Mouse (Mus musculus) embryonic facial prominence, embryonic 13.5 days (tissue): Measurements from ENCODE around the gene Ypel4. TPM values are rescaled to one million over a fixed set of nuclear protein-coding genes. Genes with fewer than 3 reads are reported as not detected.

Source experiments
- ATAC-seq: fragments of 200-750 bp; cut with Nextera tagmentation; 2 replicates; pipeline ENCODE4 v1.8.0; 2017; ENCODE audit warnings: low read depth; ENCODE audit not compliant: insufficient number of reproducible peaks, insufficient read depth, low FRiP score, low TSS enrichment
- H3K27ac ChIP-seq: fragments of 300-500 bp; sonication (generic); 2 replicates; pipeline ENCODE4 v1.5.1; 2015; ENCODE audit warnings: moderate library complexity, mild to moderate bottlenecking, inconsistent platforms
- H3K27me3 ChIP-seq: fragments of 300-500 bp; sonication (generic); 2 replicates; pipeline ENCODE4 v1.6.1; 2015; ENCODE audit warnings: mild to moderate bottlenecking, inconsistent platforms
- H3K36me3 ChIP-seq: fragments of 300-500 bp; sonication (generic); 2 replicates; pipeline ENCODE4 v1.6.1; 2015; ENCODE audit warnings: mild to moderate bottlenecking, inconsistent platforms
- H3K4me1 ChIP-seq: fragments of 300-500 bp; sonication (generic); 2 replicates; pipeline ENCODE4 v1.6.1; 2015; ENCODE audit warnings: inconsistent platforms
- H3K4me2 ChIP-seq: fragments of 300-500 bp; sonication (generic); 2 replicates; pipeline ENCODE4 v1.6.1; 2015; ENCODE audit warnings: moderate library complexity, mild to moderate bottlenecking, inconsistent platforms
- H3K4me3 ChIP-seq: fragments of 300-500 bp; sonication (generic); 2 replicates; pipeline ENCODE4 v1.5.1; 2015; ENCODE audit warnings: mild to moderate bottlenecking, inconsistent platforms
- H3K9ac ChIP-seq: fragments of 300-500 bp; sonication (generic); 2 replicates; pipeline ENCODE4 v1.6.1; 2015; ENCODE audit warnings: mild to moderate bottlenecking, inconsistent platforms
- H3K9me3 ChIP-seq: fragments of 300-500 bp; sonication (generic); 2 replicates; pipeline ENCODE4 v1.6.1; 2016; ENCODE audit warnings: inconsistent platforms
- WGBS: fragments of 180-500 bp; shearing (Covaris S2); methylation state at CpG from one replicate; pipeline ENCODE4 v1.1.7; 2015; ENCODE audit warnings: mixed read lengths; 5-methylcytosine and 5-hydroxymethylcytosine counted together
- polyA plus RNA-seq: library from polyadenylated mRNA; unstranded; fragments of >200 nt; fragmentation: Nextera tagmentation; extraction: Ambion mirVana; gene quantifications from 2 replicates; pipeline ENCODE4 v1.2.1, GENCODE M21; 2015

The Ypel4 gene
- polyA plus RNA-seq, 1 experiment from 2014 or later = 9.8 TPM

- H3K4me3 ChIP-seq = no peak overlapping the region
- ATAC-seq = no peak
- H3K9me3 ChIP-seq = no peaks in the 10 kb centered on the region
- peaks cover 42% of the 10 kb centered on the region for H3K4me1 ChIP-seq
- no peak overlapping the region for H3K4me2 ChIP-seq
- H3K27ac ChIP-seq = no peak overlapping the region
- H3K9ac ChIP-seq = no peak overlapping the region
- WGBS = 86% methylated on average over 1 of the region's 1 CpGs
- no peaks in the 10 kb centered on the region for H3K36me3 ChIP-seq
- H3K27me3 ChIP-seq = peaks cover 2% of the 10 kb centered on the region; the same call in 1 of the 2 replicates
Observed at GRCm38 (mm10) chr2:84732394-84732793, 1.5 kb upstream of the Ypel4 start.

GRCm38 (mm10) chr2:84734351-84734864 lies 550 bp downstream of the Ypel4 start:
- Histone ChIP-seq H3K9me3 (no peaks in the 10 kb centered on the region), H3K9ac (peak overlapping the region; percentile 72), H3K36me3 (no peaks in the 10 kb centered on the region), H3K4me3 (peak overlapping the region; percentile 50), H3K4me2 (peak overlapping the region; percentile 75), H3K27me3 (peaks cover 2% of the 10 kb centered on the region; the same call in 1 of the 2 replicates), H3K27ac (peak overlapping the region; percentile 55), H3K4me1 (peaks cover 62% of the 10 kb centered on the region)
- 2% methylated on average over 11 of the region's 11 CpGs for WGBS
- no peak for ATAC-seq

- Histone ChIP-seq H3K9me3 (no peaks in the 10 kb centered on the region), H3K4me3 (peak overlapping the region; percentile 50), H3K36me3 (0 out of 2 replicates have a peak, but pooled peaks cover under 1% of the 10 kb centered on the region), H3K4me1 (peaks cover 67% of the 10 kb centered on the region), H3K27ac (no peak overlapping the region), H3K27me3 (peaks cover 2% of the 10 kb centered on the region; the same call in 1 of the 2 replicates), H3K4me2 (peak overlapping the region; percentile 75), H3K9ac (peak overlapping the region; percentile 72)
- ATAC-seq = no peak
- 3% methylated on average over 2 of the region's 2 CpGs for WGBS
Observed at GRCm38 (mm10) chr2:84734919-84735318, 1.1 kb downstream of the Ypel4 start.

GRCm38 (mm10) chr2:84735346-84735920 lies 1.6 kb downstream of the Ypel4 start:
- Histone ChIP-seq H3K4me3 (peak overlapping the region; percentile 50), H3K27me3 (peaks cover 2% of the 10 kb centered on the region; the same call in 1 of the 2 replicates), H3K27ac (peak overlapping the region; percentile 1; the same call in 1 of the 2 replicates), H3K4me2 (peak overlapping the region; percentile 75), H3K36me3 (peaks cover 5% of the 10 kb centered on the region; the same call in 1 of the 2 replicates), H3K4me1 (peaks cover 72% of the 10 kb centered on the region), H3K9ac (peak overlapping the region; percentile 72), H3K9me3 (no peaks in the 10 kb centered on the region)
- ATAC-seq = no peak
- WGBS = 18% methylated on average over 7 of the region's 7 CpGs

GRCm38 (mm10) chr2:84736312-84737161 lies 2.7 kb downstream of the Ypel4 start:
- peaks cover 2% of the 10 kb centered on the region; the same call in 1 of the 2 replicates for H3K27me3 ChIP-seq
- H3K4me2 ChIP-seq = peak overlapping the region; percentile 75
- H3K9ac ChIP-seq = peak overlapping the region; percentile 59
- H3K27ac ChIP-seq = peak overlapping the region; percentile 71; the same call in 1 of the 2 replicates
- peaks cover 83% of the 10 kb centered on the region for H3K4me1 ChIP-seq
- no peaks in the 10 kb centered on the region for H3K9me3 ChIP-seq
- WGBS = 5% methylated on average over 27 of the region's 27 CpGs
- ATAC-seq = no peak
- H3K36me3 ChIP-seq = peaks cover 15% of the 10 kb centered on the region
- H3K4me3 ChIP-seq = peak overlapping the region; percentile 15

GRCm38 (mm10) chr2:84737451-84737925 lies 3.6 kb downstream of the Ypel4 start:
- H3K4me3 ChIP-seq = 0 out of 2 replicates have a peak overlapping the region, but pooled peaks have one; percentile 2
- 8% methylated on average over 8 of the region's 8 CpGs for WGBS
- ATAC-seq = no peak
- H3K27ac ChIP-seq = peak overlapping the region; percentile 71
- peaks cover 2% of the 10 kb centered on the region; the same call in 1 of the 2 replicates for H3K27me3 ChIP-seq
- peaks cover 93% of the 10 kb centered on the region for H3K4me1 ChIP-seq
- H3K9ac ChIP-seq = peak overlapping the region; percentile 59; the same call in 1 of the 2 replicates
- H3K36me3 ChIP-seq = peaks cover 18% of the 10 kb centered on the region
- H3K4me2 ChIP-seq = peak overlapping the region; percentile 75
- no peaks in the 10 kb centered on the region for H3K9me3 ChIP-seq

- no peak for ATAC-seq
- WGBS = under 1% methylated on average over 12 of the region's 12 CpGs
- Histone ChIP-seq H3K36me3 (peaks cover 18% of the 10 kb centered on the region), H3K4me3 (peak overlapping the region; percentile 19), H3K9ac (peak overlapping the region; percentile 59; the same call in 1 of the 2 replicates), H3K4me2 (peak overlapping the region; percentile 75), H3K27ac (peak overlapping the region; percentile 71), H3K4me1 (peaks cover 91% of the 10 kb centered on the region), H3K27me3 (peaks cover 2% of the 10 kb centered on the region; the same call in 1 of the 2 replicates), H3K9me3 (no peaks in the 10 kb centered on the region)
Observed at GRCm38 (mm10) chr2:84738271-84738911, 4.5 kb downstream of the Ypel4 start.

- peak overlapping the region; percentile 86 for H3K4me3 ChIP-seq
- H3K27ac ChIP-seq = peak overlapping the region; percentile 99
- peaks cover 2% of the 10 kb centered on the region; the same call in 1 of the 2 replicates for H3K27me3 ChIP-seq
- H3K9me3 ChIP-seq = no peaks in the 10 kb centered on the region
- peak overlapping the region; percentile 92 for H3K4me2 ChIP-seq
- H3K9ac ChIP-seq = peak overlapping the region; percentile 99; the same call in 1 of the 2 replicates
- H3K36me3 ChIP-seq = peaks cover 18% of the 10 kb centered on the region
- peaks cover 75% of the 10 kb centered on the region for H3K4me1 ChIP-seq
- WGBS = 74% methylated on average over 15 of the region's 15 CpGs
- no peak for ATAC-seq
Observed at GRCm38 (mm10) chr2:84740608-84741333, 6.9 kb downstream of the Ypel4 start.

GRCm38 (mm10) chr2:84741841-84742450 lies 8.1 kb downstream of the Ypel4 start:
- Histone ChIP-seq H3K9ac (peak overlapping the region; percentile 99), H3K4me2 (peak overlapping the region; percentile 92), H3K27ac (peak overlapping the region; percentile 99), H3K4me1 (peaks cover 63% of the 10 kb centered on the region), H3K27me3 (no peaks in the 10 kb centered on the region), H3K9me3 (no peaks in the 10 kb centered on the region), H3K36me3 (peaks cover 18% of the 10 kb centered on the region), H3K4me3 (peak overlapping the region; percentile 86)
- WGBS = under 1% methylated on average over 5 of the region's 5 CpGs
- no peak for ATAC-seq
